Mouse (Mus musculus) cerebellum, adult 8-10 months (tissue): ENCODE data around the gene Nxph3.
"Not testable (repeated sequence)": the region's sequence is repeated elsewhere in the genome, so short reads cannot be mapped to it uniquely, and the experiment has no call there.

Experiments used
- DNase-seq: peaks from one replicate; pipeline ENCODE4 v3.0.0; 2022

Gene Nxph3

GRCm38 (mm10) chr11:95517162-95517561 lies 2.8 kb upstream of the Nxph3 start:
- DNase-seq = no peak

GRCm38 (mm10) chr11:95516491-95516911 lies 2.1 kb upstream of the Nxph3 start:
- DNase-seq = no peak

GRCm38 (mm10) chr11:95515376-95516323 lies 1.3 kb upstream of the Nxph3 start:
- DNase-seq = no peak

GRCm38 (mm10) chr11:95513461-95514297 lies 691 bp downstream of the Nxph3 start:
- DNase-seq = peak; percentile 53

- no peak for DNase-seq
These were observed 2.0 kb downstream of the Nxph3 start for GRCm38 (mm10) chr11:95512383-95512782.

GRCm38 (mm10) chr11:95511919-95512318 lies 2.5 kb downstream of the Nxph3 start:
- DNase-seq = no peak

- DNase-seq = no peak
These were observed 3.7 kb downstream of the Nxph3 start for GRCm38 (mm10) chr11:95510631-95511030.

- no peak for DNase-seq
These were observed 5.1 kb downstream of the Nxph3 start for GRCm38 (mm10) chr11:95509126-95509717.

- no peak for DNase-seq
These were observed 6.0 kb downstream of the Nxph3 start for GRCm38 (mm10) chr11:95508211-95508926.

- no peak for DNase-seq
These were observed 6.6 kb downstream of the Nxph3 start for GRCm38 (mm10) chr11:95507785-95508184.

- DNase-seq = no peak
These were observed 7.2 kb downstream of the Nxph3 start for GRCm38 (mm10) chr11:95507041-95507716.

GRCm38 (mm10) chr11:95504271-95504731 lies 10.1 kb downstream of the Nxph3 start:
- no peak for DNase-seq

GRCm38 (mm10) chr11:95503581-95504180 lies 10.7 kb downstream of the Nxph3 start:
- no peak for DNase-seq

GRCm38 (mm10) chr11:95501826-95502225 lies 12.5 kb downstream of the Nxph3 start:
- not testable (repeated sequence) for DNase-seq

GRCm38 (mm10) chr11:95500836-95501235 lies 13.5 kb downstream of the Nxph3 start:
- DNase-seq = no peak

- DNase-seq = no peak
These were observed 14.0 kb downstream of the Nxph3 start for GRCm38 (mm10) chr11:95500412-95500811.

GRCm38 (mm10) chr11:95497921-95498320 lies 16.4 kb downstream of the Nxph3 start:
- DNase-seq = no peak

- DNase-seq = no peak
These were observed 18.5 kb downstream of the Nxph3 start for GRCm38 (mm10) chr11:95495883-95496282.

- DNase-seq = no peak
These were observed 20.0 kb downstream of the Nxph3 start for GRCm38 (mm10) chr11:95494374-95494773.

GRCm38 (mm10) chr11:95493950-95494349 lies 20.4 kb downstream of the Nxph3 start:
- no peak for DNase-seq

- DNase-seq = no peak
These were observed 21.4 kb downstream of the Nxph3 start for GRCm38 (mm10) chr11:95493010-95493409.
